Mouse (Mus musculus): Measurements from ENCODE around the gene Stk25.

Stk25 gene

GRCm38 (mm10) chr1:93630796-93631195 is 27.7 kb downstream of the Stk25 start:
- in situ Hi-C loops (cut with MboI; ENCODE audit: low pct_unique_long_range_greater_than_20kb in 1 of 2, low sequenced_read_pairs in 2 of 2, unreplicated experiment in 1 of 2), result no loop called here

DNA sequence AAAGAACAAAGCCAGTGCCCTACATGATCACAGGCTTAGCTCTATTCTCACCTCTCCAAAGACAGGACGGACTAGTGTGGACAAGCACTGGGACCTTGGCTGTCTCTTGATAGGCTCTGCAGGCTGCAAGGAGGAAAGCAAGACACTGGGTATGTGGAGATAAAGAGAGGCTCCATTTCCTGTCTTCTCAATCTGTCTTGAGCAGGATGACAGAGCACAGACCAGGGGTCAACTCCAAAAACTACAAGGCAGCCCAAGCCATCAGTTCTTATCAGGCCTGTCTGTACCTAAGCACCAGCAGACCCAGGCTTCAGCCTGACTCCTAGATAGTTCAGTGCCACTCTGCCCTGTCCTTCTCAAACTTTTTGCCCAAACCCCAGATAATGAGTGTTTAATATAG is 34.0 kb downstream of the Stk25 start:
- in situ Hi-C loops (cut with MboI; ENCODE audit: low pct_unique_long_range_greater_than_20kb in 1 of 2, low sequenced_read_pairs in 2 of 2, unreplicated experiment in 1 of 2), result no loop called here

GRCm38 (mm10) chr1:93618948-93619347 is 39.5 kb downstream of the Stk25 start:
- in situ Hi-C loops (cut with MboI; ENCODE audit: low pct_unique_long_range_greater_than_20kb in 1 of 2, low sequenced_read_pairs in 2 of 2, unreplicated experiment in 1 of 2), result no loop called here

DNA sequence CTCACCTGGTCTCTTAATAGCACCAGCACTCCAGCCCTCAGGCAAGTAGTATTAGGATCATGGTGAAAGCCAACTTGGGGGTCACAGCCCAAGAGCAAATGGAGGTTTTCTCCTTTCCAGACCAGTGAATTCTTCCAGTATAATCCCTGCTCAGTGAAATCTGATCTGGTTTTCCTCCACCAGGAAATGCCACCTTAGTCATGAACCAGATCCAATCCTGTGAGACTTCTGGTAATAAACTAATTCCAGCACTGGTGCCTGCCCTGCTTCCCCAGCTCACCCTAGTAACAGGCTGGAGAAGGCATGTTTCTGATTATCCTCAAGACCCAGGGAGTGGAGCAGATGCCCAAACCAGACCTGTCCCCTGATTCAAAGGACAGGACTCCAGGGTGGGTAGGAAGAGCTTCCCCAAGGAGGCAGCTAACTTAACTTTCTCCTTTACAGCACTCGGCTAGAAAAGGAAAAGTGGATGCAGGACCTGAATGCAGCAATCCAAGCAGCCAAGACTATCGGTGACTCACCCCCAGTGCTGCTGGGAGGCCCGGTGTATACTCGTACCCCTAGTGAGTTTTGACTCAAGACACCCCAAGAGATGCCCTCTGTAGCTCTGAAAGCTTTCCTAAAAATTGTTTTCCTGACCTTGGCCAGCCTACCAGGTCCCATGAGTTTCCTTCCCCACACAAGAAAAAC is 40.3 kb downstream of the Stk25 start:
- in situ Hi-C loops (cut with MboI; ENCODE audit: low pct_unique_long_range_greater_than_20kb in 1 of 2, low sequenced_read_pairs in 2 of 2, unreplicated experiment in 1 of 2), result no loop called here

DNA sequence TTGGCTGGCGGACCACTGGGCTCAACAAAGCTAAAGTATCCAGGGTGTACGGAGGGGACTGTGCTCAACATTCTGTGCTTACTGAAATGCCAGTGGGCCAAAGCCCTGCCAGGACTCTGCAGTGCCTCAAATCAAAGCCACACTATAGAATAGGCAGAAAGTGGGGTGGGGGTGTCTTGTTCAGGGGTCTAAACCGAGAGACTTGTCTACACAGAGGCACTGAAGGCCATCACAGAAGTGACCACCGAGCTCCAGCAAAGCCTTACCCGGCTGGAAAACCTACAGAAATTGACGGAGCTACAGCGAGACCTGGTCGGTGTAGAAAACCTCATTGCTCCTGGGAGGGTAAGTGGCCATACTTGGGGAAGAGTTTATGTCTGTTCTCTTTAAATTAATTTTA is 48.7 kb downstream of the Stk25 start:
- in situ Hi-C loops (cut with MboI; ENCODE audit: low pct_unique_long_range_greater_than_20kb in 1 of 2, low sequenced_read_pairs in 2 of 2, unreplicated experiment in 1 of 2), result no loop called here

DNA sequence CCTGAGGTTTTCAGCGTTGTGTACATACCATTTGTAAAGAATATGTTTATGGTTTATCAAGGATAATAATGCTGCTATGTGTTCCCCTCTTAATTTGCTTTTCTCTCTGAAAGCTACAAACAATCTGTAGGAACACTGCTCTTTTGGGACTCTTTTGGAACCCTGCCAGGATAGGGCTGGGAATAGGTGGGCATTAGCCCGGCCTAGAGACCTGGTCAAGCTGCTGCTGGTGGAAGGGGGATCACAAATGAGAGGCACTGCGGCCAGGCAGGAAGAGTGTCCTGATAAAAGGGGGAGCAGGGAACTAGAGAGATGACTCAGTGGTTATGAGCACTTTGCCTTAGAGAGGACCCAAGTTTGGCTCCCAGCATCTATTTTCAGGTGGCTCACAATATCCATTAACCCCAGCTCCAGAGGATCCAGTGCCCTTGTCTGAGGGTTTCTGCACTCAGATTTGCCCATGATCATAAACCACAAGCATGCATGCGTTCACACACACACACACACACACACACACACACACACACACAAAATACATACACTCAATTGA is 49.7 kb downstream of the Stk25 start:
- in situ Hi-C loops (cut with MboI; ENCODE audit: low pct_unique_long_range_greater_than_20kb in 1 of 2, low sequenced_read_pairs in 2 of 2, unreplicated experiment in 1 of 2), result no loop called here

GRCm38 (mm10) chr1:93607090-93608083 is 51.1 kb downstream of the Stk25 start:
- in situ Hi-C loops (cut with MboI; ENCODE audit: low pct_unique_long_range_greater_than_20kb in 1 of 2, low sequenced_read_pairs in 2 of 2, unreplicated experiment in 1 of 2), result no loop called here

DNA sequence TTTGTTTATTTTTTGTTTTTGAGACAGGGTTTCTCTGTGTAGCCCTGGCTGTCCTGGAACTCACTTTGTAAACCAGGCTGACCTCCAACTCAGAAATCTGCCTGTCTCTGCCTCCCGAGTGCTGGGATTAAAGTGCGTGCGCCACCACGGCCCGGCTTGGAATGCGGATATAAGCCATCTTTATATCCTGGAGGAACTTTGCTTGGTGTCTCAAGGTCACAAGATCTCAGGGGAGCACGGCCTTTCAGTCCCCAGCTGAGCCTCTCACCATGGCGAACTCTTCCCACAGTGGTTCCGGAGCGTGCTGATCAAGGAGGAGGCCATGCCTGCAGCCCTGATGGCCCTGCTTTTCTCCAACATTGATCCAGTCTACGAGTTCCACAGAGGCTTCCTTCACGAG is 54.5 kb downstream of the Stk25 start:
- in situ Hi-C loops (cut with MboI; ENCODE audit: low pct_unique_long_range_greater_than_20kb in 1 of 2, low sequenced_read_pairs in 2 of 2, unreplicated experiment in 1 of 2), result no loop called here

GRCm38 (mm10) chr1:93602911-93603310 is 55.5 kb downstream of the Stk25 start:
- in situ Hi-C loops (cut with MboI; ENCODE audit: low pct_unique_long_range_greater_than_20kb in 1 of 2, low sequenced_read_pairs in 2 of 2, unreplicated experiment in 1 of 2), result no loop called here

GRCm38 (mm10) chr1:93595916-93596315 is 62.5 kb downstream of the Stk25 start:
- in situ Hi-C loops (cut with MboI; ENCODE audit: low pct_unique_long_range_greater_than_20kb in 1 of 2, low sequenced_read_pairs in 2 of 2, unreplicated experiment in 1 of 2), result no loop called here

DNA sequence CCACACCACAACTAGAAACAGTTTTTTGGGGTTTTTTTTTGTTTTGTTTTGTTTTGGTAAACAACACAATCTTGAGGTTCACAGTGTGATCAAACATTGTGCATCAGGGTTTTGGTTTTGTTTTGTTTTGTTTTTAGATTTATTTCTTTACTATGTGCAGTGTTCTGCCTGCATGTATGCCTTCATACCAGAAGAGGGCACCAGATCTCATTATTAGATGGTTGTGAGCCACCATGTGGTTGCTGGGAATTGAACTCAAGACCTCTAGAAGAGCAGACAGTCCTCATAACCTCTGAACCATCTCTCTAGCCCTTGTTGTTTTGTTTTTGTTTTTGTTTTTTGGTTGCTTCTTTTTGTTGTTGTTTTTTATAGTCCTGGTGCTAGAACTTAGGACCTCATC is 64.5 kb downstream of the Stk25 start:
- in situ Hi-C loops (cut with MboI; ENCODE audit: low pct_unique_long_range_greater_than_20kb in 1 of 2, low sequenced_read_pairs in 2 of 2, unreplicated experiment in 1 of 2), result no loop called here

DNA sequence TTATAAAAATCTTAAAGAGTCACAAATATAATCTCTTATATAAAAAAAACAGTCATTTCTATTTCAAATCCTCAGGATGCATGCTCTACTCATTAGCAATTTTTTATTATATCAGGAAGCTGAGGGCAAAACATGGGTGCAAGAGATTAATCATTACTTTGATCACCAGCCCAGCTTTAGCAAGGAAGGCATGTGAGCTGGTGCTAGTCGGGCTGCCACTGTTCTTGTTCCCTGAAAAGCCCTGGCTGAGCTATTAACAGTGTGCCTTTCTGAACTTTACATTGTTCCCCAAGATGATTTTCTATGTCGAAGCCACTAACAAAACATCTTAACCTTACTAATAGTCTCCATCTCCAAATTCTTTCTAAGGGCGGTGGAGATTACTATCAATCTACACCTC is 70.1 kb downstream of the Stk25 start:
- in situ Hi-C loops (cut with MboI; ENCODE audit: low pct_unique_long_range_greater_than_20kb in 1 of 2, low sequenced_read_pairs in 2 of 2, unreplicated experiment in 1 of 2), result no loop called here

DNA sequence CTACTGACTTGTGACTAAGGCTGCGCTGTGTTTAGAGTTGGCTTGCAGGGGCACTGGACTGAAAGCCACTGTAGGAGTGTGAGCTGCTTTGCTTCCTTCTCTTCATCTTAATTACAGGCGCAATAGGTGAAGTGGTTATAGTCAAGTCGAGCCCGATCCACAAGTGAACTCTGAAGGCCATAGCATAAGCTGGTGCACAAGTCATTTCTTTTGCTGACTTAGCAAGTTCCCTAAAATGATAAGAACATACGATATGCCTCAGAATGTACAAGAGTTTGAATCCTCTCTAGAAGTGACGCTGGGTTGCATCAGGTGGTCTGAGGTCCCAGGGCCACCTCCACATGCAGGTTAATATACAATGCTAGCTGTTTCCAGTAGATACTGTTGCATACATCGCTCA is 76.9 kb downstream of the Stk25 start:
- in situ Hi-C loops (cut with MboI; ENCODE audit: low pct_unique_long_range_greater_than_20kb in 1 of 2, low sequenced_read_pairs in 2 of 2, unreplicated experiment in 1 of 2), result no loop called here

DNA sequence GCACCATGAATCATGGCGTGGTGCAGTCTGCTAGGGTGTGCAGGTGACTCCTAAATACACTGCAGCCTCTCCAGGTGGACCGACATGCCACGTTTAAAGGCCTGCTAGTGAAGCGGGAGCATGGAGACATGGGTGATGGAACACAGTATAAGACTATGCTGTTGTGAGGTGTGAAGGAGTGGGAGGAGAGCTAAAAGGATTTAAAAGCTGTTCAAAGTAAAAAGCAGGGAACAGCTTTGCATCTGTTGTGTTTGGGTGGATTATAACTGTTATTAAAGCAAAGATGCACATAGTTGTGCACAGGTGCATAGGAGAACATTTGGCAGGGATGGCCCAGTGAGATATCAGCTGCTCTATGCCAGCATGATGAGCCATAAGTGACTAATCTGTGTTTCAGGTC is 80.6 kb downstream of the Stk25 start:
- in situ Hi-C loops (cut with MboI; ENCODE audit: low pct_unique_long_range_greater_than_20kb in 1 of 2, low sequenced_read_pairs in 2 of 2, unreplicated experiment in 1 of 2), result no loop called here

DNA sequence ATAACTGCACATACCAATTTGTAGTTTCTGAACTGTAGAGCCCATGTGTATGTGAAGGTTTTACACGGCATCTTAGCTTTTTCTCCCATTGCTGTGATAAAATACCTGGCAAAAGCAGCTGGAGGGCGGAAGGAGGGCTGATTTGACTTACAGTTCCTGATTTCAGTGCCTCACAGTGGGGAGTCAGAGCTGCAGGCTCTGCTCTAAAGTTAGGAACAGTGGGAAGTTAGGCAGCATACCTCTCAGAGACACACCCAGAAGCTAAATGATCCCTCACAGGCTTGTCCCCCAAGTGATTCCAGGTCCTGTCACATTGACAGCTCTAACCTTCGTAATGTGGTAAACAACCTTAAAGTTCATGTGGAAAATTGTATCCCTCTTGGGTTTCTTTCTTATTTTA is 81.4 kb downstream of the Stk25 start:
- in situ Hi-C loops (cut with MboI; ENCODE audit: low pct_unique_long_range_greater_than_20kb in 1 of 2, low sequenced_read_pairs in 2 of 2, unreplicated experiment in 1 of 2), result no loop called here

Data from mouse embryonic stem cell (cell line).